Mouse (Mus musculus) adrenal gland (tissue): ENCODE measurements at regions not wholly inside any gene's neighbourhood (a gene's known extent, or its start where the extent isn't known, plus 50 kb on each side); places are given as distances from the start of the nearest gene placed in this dataset.

ENCODE experiments used
- intact Hi-C: fragments of 180-260 bp; cut with DNase I; formaldehyde crosslinking; loops from one replicate; pipeline ENCODE4 v1.15.1; 2025

DNA sequence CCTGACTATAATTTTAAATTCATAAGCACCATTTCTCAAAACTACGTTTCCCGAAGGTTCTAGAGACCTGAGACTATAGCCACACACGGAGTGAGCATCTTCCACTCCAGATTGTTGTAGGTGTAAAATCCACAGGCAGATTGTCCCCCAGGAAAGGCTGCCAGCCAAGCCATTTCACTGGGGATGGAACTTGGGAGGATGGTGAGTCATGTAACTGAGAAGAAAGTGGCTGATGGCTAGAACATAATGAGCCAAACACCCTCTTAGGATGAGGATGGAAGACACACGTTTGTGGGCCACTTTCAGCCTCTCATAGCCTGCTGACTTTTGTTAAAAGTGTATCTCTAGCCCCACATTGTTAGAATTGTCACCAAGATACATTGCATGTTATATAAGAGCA, 564.1 kb downstream of the Btbd3 start:
- intact Hi-C loops = no loop called here

DNA sequence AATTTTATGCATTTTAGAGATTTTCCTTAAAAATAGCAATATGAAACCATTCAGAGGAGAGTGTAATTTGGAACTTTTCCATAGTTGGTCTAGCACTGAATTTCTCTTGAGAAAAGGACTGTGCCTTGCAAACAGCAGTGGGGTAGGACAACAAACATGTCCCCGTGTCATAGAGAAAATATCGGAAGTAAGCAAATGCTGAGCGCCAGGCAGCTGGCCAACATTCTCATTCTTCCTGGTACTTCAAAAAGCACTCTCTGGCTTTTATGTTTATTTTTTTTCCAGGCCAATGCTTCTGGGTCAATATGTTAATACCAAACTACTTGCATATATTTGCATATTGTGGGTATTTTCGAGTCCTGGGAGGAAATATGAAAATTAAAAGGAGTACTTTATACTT, 568.5 kb downstream of the Btbd3 start:
- intact Hi-C loops = no loop called here

DNA sequence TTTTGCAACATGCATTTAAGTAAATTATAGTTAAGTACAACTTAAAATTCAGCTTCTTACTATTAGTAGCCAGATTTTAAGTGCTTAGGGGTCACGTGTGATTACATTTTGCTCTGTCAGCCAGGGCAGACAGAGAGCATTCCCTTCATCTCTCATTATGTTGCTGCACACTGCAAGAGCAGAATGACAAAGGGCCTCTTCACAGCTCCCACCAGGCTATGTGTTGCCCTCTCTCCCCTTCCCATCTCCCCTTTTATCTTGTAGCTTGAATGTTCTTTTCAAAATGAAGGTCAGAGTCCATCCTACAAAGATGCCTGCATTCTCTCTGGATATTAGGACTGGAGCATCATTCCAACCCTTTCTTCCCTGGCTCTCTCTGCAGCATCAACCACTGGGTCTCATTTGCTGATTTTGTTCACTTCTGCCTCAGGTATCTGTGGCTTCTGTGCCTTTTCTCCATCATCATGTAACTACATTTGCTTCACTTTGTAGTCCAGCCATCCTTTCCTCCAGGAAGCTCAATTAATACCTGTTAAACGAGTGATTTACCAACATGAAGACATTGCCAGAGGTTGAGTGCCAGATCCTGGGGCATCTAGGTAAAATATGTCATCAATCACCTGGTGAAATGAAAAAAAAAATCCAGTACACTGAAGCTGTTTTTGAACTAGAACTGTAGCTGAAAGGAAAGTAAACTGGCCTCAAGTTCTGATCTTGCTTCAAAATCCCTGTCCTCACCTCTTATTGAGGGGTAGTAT, 571.6 kb downstream of the Btbd3 start:
- intact Hi-C loops = no loop called here

DNA sequence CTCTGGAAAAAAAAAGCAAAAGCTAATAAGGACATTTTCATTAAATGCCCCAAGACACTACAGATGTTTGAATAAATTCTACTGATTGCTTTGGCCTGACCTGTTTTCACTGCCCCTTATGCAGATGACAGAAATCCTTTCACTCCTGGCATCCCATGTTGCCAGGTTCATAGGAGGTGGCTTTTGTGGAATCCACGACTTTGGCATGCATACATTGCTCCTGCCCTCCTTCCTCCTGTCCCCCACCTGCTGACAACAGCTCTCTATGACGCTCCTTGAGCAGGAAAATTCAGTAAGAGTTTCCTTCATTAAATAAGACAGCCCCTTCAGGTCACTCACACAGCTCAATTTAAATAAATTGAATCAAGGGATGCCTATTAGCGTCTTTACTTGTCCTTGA, 582.5 kb downstream of the Btbd3 start:
- intact Hi-C loops = no loop called here

DNA sequence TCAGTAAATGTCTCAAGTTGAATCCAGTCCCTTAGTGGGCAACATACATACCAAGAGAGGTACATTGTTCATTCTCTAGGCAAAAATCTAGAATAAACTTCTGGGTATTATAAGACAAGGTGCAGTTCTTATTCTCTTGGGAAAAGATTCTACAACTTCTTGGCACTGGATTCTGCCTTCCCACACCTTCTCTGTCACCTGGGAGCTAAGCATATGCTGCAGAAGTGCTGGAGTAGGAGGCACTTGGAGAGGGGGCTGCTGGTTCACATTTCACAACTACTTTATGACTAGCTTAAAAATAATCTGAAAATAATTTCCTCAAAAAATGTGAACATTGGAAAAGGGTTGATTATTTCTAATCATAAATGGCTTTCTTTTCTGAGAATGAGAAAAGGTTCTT, 602.8 kb downstream of the Btbd3 start:
- intact Hi-C loops = no loop called here

DNA sequence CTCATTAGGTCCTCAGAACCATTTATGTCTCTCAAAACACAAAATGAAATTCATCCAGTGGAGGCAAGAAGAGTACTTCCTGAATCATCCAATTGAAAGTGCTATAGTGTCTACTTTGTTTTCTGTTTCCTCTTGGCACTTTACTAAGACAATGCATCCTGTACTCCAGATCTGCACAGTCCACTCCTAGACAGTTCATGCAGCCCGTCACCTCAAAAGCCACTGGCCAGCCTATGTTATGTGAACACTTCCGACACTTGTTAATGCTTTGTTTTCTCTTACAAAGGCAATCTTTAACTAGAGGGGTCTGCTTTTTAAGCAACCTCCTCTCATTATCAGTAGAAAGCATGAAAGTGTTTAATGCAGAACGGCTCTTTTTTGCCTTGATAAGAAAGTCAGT, 597.1 kb upstream of the Sptlc3 start:
- intact Hi-C loops = no loop called here

DNA sequence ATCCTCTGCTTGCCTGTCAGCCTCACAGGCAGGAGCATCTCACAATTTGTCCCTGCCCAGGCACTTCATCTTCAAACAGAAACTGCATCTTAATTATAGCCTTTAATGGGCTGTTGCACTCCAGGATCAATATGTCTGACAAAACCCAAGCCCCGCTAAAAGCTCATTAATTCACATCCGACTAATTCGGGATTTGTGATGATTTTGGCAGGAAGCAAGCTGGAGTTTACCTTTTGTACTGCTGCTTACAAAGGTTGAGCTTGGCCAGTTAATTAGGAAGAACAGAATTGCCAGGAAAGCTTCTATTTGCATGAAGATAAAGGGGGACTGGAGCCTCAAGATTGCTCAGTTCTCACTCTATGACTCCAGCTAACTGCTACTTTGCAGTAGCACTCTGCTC, 596.6 kb upstream of the Sptlc3 start:
- intact Hi-C loops = no loop called here

DNA sequence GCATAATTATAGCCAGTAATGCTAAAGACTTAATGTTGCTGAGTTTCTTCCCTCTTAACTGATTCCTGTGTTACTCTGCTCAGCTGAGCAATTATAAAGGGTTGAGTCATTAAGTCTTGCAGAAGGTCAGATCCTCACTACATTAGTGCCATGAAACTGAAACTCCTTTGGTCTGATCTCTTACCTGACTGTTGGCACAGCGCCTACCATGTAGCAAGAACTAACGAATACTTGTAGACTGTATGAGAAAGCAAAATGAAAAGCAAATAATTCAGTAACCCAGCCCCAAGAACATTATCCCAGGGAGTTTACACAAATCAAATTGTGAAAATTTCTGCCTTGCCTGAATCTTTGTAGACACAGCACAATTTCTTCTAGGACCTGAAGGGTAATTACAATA, 556.5 kb upstream of the Sptlc3 start:
- intact Hi-C loops = no loop called here

DNA sequence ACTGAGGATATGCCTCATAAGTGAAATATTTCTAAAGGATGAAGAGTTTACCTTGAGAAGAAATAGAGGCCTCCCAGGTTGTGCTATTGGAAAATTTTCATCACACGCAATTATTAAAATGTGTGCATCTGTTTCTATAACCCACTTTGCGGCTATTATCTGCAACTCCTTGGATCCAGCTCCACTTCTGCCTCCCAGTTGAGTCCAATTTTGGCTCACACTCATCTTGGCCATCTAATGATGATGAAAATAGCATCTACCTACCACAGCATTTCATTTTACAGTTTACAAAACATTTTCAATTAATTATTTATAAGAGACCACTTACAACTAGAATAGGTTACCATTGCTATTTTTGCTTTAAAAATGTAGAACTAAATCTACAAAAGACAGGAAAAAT, 554.3 kb upstream of the Sptlc3 start:
- intact Hi-C loops = no loop called here

DNA sequence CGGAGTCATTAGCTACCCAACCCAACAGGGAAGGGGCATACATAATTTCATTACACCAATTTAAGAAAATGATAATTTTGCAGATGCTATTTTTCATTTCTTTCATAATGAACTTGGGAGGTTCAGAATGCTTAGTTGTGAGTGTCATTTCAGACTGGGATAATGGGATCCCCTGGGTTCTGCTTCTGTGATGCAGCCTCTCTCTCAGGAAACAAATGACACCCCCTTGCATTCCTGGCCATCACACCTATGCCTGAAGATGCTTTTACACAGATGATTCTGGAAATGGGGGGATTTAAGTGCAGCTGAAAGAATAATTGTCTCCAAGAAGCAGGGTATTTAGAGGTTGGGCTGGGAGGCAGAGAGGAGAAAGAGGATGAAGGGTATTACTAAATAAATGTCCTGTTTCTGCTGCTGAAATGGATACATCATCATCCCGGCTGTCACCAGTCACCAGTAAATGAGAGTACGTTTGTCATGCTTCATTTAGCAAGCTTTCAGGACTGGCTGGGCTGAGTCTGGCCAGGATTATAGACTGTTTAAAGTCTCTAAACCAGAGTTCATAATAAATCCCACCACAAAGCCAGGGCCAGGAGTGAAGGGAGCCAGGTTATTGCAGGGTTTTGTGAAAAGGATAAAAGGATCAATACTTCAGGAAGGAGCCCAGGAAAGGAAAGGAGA, 527.5 kb upstream of the Sptlc3 start:
- intact Hi-C loops = no loop called here

DNA sequence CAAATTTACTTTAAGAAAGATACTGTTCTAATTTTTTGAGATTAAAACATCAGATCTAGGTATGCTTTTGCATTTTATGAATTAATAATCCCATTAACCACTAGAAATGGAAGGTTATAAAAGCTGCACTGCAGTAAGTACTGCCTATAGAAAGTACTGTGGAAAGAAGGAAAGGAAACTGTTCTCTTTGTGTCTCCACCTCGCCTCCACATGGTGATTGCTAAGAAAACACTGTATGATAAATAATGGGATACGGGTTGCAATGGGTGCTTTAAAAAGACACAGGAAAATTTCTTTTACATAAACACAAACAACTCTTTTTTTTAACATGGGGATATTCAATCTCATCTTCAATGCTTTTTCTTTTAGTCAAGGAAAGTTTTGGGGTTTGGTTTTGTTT, 519.2 kb upstream of the Sptlc3 start:
- intact Hi-C loops = no loop called here

DNA sequence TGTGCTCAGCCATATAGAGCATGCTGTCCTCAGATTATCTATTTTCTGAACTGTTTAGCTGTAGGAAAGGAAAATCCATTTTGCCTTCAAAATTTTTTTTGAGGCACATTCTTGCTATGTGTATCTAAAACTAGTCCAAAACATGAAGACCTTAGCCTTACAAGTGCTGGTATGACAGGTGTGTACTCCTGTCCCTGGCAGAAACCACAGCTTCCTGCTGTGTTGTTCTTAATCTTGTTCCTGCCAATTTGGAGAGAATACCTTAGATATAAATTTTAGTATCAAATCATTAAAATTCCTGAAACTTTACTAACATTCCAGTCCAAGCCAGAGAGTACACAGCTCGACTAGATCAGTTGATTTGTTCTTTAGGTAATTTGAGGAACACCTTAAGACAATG, 503.7 kb upstream of the Sptlc3 start:
- intact Hi-C loops = no loop called here

DNA sequence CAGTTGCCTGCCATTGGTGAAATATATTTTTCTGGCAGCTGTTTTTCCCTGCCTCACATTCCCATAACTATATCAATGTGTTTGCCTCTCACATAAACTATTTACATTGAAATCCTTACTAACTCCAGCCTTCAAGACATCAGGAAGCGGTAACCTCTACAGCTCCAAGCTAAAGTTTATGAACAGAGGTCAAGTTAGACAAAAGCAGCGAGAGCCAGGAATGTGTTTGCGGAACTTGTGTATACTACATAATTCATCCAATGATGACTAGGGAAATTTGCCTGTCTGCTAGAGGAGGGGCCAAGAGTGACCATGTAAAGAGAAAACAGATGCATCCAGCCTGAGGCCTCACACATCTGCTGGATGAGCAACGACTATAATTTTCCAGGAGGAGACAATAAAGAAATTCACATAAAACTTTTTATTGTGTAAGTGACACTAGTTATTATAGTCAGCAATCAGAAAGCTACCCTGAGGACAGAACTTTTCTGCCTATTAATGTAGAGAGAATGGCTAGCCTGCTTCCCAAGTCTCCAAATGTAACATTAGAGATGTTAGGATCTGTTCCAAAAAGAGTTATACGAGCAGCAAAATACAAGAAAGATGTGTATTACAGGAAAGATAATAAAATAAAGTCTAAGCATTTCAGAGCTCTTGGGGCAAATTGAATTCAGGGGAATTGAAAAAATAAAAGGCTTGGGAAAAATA, 461.5 kb upstream of the Sptlc3 start:
- intact Hi-C loops = no loop called here

DNA sequence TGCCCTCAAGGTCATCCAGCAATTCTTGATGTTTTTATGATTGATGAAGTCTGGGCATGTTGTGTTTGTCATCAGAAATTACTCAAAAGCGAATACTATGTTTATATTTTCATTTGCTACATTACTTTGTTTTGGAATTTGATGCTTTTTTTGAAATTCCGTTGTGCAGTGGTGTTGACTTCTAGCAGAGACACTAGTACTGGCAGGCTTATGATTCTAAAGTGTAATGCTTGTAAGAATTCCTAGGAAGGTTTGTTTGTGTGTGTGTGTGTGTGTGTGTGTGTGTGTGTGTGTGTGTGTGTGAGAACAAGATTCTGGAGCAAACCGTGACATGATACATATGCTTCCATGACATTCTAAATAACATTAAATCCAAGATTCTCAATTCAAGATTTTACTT, 458.9 kb upstream of the Sptlc3 start:
- intact Hi-C loops = no loop called here

DNA sequence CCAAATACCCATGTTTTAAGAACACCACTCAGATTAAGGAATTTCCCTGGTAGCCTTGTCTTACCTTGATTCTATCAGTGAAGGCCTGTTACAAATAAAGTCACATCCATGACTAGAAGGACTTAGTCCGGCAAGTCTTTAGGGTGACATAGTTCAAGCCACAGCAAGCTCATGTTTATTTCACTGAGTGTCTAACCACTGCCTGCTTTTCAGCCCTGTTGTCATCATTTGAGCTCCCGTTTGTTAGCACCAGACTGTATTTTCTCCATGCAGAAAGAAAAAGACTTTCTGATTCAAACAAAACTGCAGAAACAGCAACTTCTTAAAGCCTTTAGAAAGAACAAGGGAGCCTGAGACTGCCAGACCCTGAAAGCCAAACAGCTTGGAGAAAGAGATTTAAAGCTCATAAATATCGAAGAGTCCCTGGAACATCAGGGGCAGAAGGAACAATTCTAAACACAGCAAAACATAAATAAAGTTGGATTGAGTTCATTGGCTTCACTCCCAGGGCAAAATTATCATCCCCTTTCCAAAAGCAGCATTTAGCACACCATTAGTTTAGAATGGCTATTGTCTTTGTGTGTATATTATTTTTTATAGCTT, 451.9 kb upstream of the Sptlc3 start:
- intact Hi-C loops = no loop called here

DNA sequence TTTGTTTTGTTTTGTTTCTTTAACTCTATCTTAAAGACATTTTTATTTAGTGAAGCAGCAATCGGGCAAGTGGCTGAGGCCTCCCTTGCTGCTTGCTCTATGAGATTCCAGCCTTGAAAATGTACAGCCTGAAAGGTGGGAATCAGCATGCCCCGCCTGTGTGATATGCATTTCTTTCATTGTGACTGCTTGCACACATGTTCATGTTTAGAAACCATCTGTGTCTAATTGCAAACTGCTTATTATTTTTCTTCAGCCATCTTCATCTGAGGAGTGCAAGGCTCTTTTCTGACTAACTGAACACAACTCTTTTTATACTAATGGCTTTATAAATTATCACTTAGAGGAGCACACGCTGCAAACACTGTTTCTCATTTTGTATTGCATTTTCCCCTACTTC, 449.0 kb upstream of the Sptlc3 start:
- intact Hi-C loops = no loop called here

DNA sequence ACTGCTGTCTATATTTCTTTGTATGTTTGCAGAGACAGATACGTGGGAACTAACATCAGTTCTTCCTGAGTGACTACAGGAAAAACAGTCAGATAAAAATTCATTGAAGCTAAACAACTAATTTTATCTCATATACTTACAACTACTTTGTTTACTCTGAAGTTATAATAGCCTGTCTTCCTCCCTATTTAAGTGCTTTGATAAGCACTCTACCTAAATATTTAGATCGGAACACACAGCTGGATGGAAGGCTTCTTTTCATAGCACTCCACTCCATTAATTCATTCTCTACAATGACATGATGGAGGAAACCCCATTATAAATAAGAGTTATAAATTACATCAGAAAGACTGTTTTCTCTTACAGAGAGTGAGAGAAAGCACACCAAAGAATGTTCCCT, 438.5 kb upstream of the Sptlc3 start:
- intact Hi-C loops = no loop called here

DNA sequence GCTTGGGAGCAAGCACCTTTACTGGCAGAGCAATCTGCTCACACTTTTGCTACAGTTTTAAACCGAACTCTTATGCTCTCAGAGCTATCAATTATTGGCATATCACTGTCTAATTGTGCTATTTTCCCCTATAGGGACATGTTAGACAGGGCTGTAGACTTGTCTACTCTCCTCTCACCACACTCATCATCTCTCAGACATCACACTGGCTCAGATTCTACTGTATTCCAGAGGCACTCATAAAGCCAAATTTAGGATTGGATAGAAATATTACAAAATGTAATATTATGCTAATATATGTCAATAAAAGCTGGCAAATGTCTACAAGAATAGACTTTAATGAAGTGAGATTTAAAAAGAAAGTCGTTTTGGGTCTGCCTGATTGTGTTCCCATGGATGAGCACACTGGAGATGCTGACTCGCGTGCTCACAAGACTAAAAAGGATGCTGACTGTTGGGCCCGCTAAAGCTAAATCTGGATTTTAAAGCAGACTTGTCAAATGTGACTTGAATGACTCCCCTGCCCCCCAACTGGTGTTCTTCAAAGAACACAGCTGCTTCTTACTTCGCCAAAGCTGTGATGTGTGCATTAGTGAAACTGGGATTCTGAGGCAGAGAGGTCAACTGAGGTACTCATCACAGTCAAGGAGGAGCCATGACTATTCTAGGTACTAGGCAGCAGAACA, 424.3 kb upstream of the Sptlc3 start:
- intact Hi-C loops = no loop called here

DNA sequence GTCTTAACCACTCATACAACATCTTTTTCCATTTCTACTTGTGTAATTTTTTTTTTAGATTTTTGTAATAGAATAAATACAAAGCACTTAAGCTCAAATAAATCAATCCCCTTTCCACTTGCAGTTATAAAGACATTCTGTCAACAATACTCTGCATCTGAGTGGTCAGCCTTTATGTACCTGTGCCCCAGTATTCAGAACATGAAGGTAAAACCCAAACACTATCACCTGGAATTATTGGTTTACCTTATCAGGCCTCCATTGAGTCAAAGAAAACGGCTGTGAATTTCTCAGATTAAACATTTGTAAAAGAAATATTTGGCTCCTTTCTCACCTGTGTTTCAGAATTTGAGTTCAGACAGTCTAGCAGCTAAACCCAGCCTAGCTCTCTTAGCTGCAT, 422.0 kb upstream of the Sptlc3 start:
- intact Hi-C loops = no loop called here

DNA sequence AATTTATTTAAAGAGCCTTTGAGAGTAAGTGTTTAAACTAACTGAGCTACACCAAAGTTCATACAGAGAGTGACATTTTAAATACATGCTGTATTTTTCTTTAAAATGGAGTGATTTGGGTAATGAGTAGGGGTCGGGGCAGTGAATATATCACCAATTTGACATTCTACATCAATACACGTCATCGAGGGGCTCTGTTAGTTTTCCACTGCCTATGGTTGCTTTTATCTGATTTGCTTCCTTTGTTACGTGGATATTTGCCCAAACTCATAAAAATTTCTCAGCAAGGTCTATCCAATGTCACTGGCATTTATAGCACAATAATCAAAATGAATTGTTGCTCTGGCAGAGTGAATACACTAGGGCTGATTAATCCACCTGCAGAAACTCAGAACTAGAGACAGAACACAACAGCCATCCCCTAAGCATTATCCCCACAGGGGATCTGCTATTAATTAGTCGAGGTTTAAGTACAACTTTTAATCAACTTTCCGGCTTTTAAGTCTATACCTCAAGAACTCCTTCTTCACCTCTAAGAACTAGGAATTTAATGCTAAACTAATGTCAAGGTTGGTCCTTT, 400.1 kb upstream of the Sptlc3 start:
- intact Hi-C loops = no loop called here

DNA sequence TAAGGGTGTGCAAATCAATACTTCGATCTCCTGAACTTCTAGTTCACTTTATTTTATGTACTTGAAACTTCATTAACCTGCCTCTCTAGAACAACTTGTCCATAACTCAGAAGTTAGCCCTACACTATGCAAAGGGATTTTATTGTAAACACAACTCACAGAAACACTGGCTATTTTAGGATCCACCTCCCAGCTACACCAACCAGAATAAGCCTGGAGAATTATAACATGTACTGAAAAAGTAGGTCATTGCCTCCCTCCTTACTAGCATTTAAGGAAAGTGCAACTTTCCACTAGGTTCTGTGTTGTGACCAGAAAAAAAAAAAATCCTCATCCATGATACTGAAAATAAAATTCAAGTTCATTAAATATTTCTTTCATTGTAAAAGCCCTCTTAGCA, 382.0 kb upstream of the Sptlc3 start:
- intact Hi-C loops = no loop called here
